Mouse (Mus musculus): ENCODE data around the gene Cdc40. TPM values are rescaled to one million over a fixed set of nuclear protein-coding genes. Genes with fewer than 3 reads are reported as not detected.

The Cdc40 gene
- total RNA-seq (2021): 10 to 100 TPM; 24.8 to 25.7 TPM

GRCm38 (mm10) chr10:40882831-40883643 is at the start of gene Cdc40, which contains the start of gene Wasf1:
Gene Cdc40, minus strand, starts transcription at chr10:40883311.
Gene Wasf1, plus strand, starts transcription at chr10:40883475.
- intact Hi-C loops (cut with DNase I): loop anchor here (5.0 kb wide), 1 partner anchor 231 kb away; no protein-coding TSS in a partner anchor
- peak; percentile 99 for DNase-seq

GRCm38 (mm10) chr10:40919464-40919863 is 36.4 kb upstream of the Cdc40 start:
- intact Hi-C loops (cut with DNase I): no loop called here
- no peak for DNase-seq

- intact Hi-C loops (cut with DNase I): no loop called here
- DNase-seq: no peak
Observed at GRCm38 (mm10) chr10:40918669-40919440, 35.7 kb upstream of the Cdc40 start.

GRCm38 (mm10) chr10:40915240-40915639 is 32.1 kb upstream of the Cdc40 start:
- intact Hi-C loops (cut with DNase I): no loop called here
- no peak for DNase-seq

- intact Hi-C loops (cut with DNase I): no loop called here
Observed at GRCm38 (mm10) chr10:40910811-40911210, 27.7 kb upstream of the Cdc40 start.

GRCm38 (mm10) chr10:40908580-40908979 is 25.5 kb upstream of the Cdc40 start:
- DNase-seq: no peak
- intact Hi-C loops (cut with DNase I): no loop called here

More at GRCm38 (mm10) chr10:40910811-40911210, 27.7 kb upstream of the Cdc40 start:
- no peak for DNase-seq

GRCm38 (mm10) chr10:40906802-40907201 is 23.7 kb upstream of the Cdc40 start:
- intact Hi-C loops (cut with DNase I): no loop called here

GRCm38 (mm10) chr10:40906131-40906530 is 23.0 kb upstream of the Cdc40 start:
- peak; percentile 15 for DNase-seq
- intact Hi-C loops (cut with DNase I): no loop called here

More at GRCm38 (mm10) chr10:40906802-40907201, 23.7 kb upstream of the Cdc40 start:
- DNase-seq: no peak

GRCm38 (mm10) chr10:40901786-40902185 is 18.7 kb upstream of the Cdc40 start:
- intact Hi-C loops (cut with DNase I): no loop called here
- no peak for DNase-seq

GRCm38 (mm10) chr10:40896656-40897055 is 13.5 kb upstream of the Cdc40 start:
- no peak for DNase-seq
- intact Hi-C loops (cut with DNase I): no loop called here

GRCm38 (mm10) chr10:40895765-40896164 is 12.7 kb upstream of the Cdc40 start:
- intact Hi-C loops (cut with DNase I): no loop called here
- DNase-seq: no peak

- intact Hi-C loops (cut with DNase I): no loop called here
- no peak for DNase-seq
Observed at GRCm38 (mm10) chr10:40889146-40889545, 6.0 kb upstream of the Cdc40 start.

GRCm38 (mm10) chr10:40887316-40887715 is 4.2 kb upstream of the Cdc40 start:
- DNase-seq: no peak
- intact Hi-C loops (cut with DNase I): no loop called here

- intact Hi-C loops (cut with DNase I): no loop called here
Observed at GRCm38 (mm10) chr10:40885432-40885831, 2.3 kb upstream of the Cdc40 start.

GRCm38 (mm10) chr10:40884279-40884806 is 1.2 kb upstream of the Cdc40 start:
- intact Hi-C loops (cut with DNase I): loop anchor here (5.0 kb wide), 1 partner anchor 232 kb away; no protein-coding TSS in a partner anchor
- DNase-seq: peak; percentile 51

More at GRCm38 (mm10) chr10:40885432-40885831, 2.3 kb upstream of the Cdc40 start:
- no peak for DNase-seq

- no peak for DNase-seq
- intact Hi-C loops (cut with DNase I): loop anchor here (5.0 kb wide), 1 partner anchor 231 kb away; no protein-coding TSS in a partner anchor
Observed at GRCm38 (mm10) chr10:40883644-40884278, 650 bp upstream of the Cdc40 start.

- intact Hi-C loops (cut with DNase I): loop anchor here (5.0 kb wide), 1 partner anchor 230 kb away; no protein-coding TSS in a partner anchor
Observed at GRCm38 (mm10) chr10:40882333-40882732, 778 bp downstream of the Cdc40 start.

GRCm38 (mm10) chr10:40881236-40881635 is 1.9 kb downstream of the Cdc40 start:
- no peak for DNase-seq
- intact Hi-C loops (cut with DNase I): loop anchor here (5.0 kb wide), 1 partner anchor 229 kb away; no protein-coding TSS in a partner anchor

More at GRCm38 (mm10) chr10:40882333-40882732, 778 bp downstream of the Cdc40 start:
- no peak for DNase-seq

GRCm38 (mm10) chr10:40879969-40880368 is 3.1 kb downstream of the Cdc40 start:
- no peak for DNase-seq
- intact Hi-C loops (cut with DNase I): loop anchor here (5.0 kb wide), 1 partner anchor 228 kb away; no protein-coding TSS in a partner anchor

GRCm38 (mm10) chr10:40878246-40878645 is 4.9 kb downstream of the Cdc40 start:
- no peak for DNase-seq
- intact Hi-C loops (cut with DNase I): no loop called here
